Mouse (Mus musculus) stomach, embryonic 15.5 days (tissue): Measurements from ENCODE around the gene Tm4sf4. TPM values are rescaled to one million over a fixed set of nuclear protein-coding genes. Genes with fewer than 3 reads are reported as not detected.

Experiments used
- ATAC-seq: fragments of 200-750 bp; cut with Nextera tagmentation; 2 replicates; pipeline ENCODE4 v1.8.0; 2017; ENCODE audit warnings: low read depth, moderate number of reproducible peaks, moderate TSS enrichment; ENCODE audit not compliant: insufficient read depth, low FRiP score
- H3K27ac ChIP-seq: fragments of 300-500 bp; sonication (generic); 2 replicates; pipeline ENCODE4 v1.5.1; 2015; ENCODE audit warnings: mild to moderate bottlenecking, inconsistent platforms
- H3K27me3 ChIP-seq: fragments of 300-500 bp; sonication (generic); replicated peaks from 2 replicates; pipeline ENCODE4 v1.6.1; 2015; ENCODE audit warnings: inconsistent platforms
- H3K36me3 ChIP-seq: fragments of 300-500 bp; sonication (generic); 2 replicates; pipeline ENCODE4 v1.6.1; 2015; ENCODE audit warnings: inconsistent platforms
- H3K4me1 ChIP-seq: fragments of 300-500 bp; sonication (generic); 2 replicates; pipeline ENCODE4 v1.6.1; 2015; ENCODE audit warnings: inconsistent platforms
- H3K4me2 ChIP-seq: fragments of 300-500 bp; sonication (generic); 2 replicates; pipeline ENCODE4 v1.6.1; 2015; ENCODE audit warnings: mild to moderate bottlenecking, inconsistent platforms
- H3K4me3 ChIP-seq: fragments of 300-500 bp; sonication (generic); replicated peaks from 2 replicates; pipeline ENCODE4 v1.5.1; 2015; ENCODE audit warnings: inconsistent platforms
- H3K9ac ChIP-seq: fragments of 300-500 bp; sonication (generic); 2 replicates; pipeline ENCODE4 v1.6.1; 2015; ENCODE audit warnings: inconsistent platforms
- H3K9me3 ChIP-seq: fragments of 300-500 bp; sonication (generic); 2 replicates; pipeline ENCODE4 v1.6.1; 2016; ENCODE audit warnings: inconsistent platforms
- WGBS: fragments of 180-500 bp; shearing (Covaris S2); methylation state at CpG from one replicate; pipeline ENCODE4 v1.1.7; 2015; 5-methylcytosine and 5-hydroxymethylcytosine counted together
- polyA plus RNA-seq: library from polyadenylated mRNA; unstranded; fragments of >200 nt; fragmentation: Nextera tagmentation; extraction: Ambion mirVana; gene quantifications from 2 replicates; pipeline ENCODE4 v1.2.1, GENCODE M21; 2015

Gene Tm4sf4
- polyA plus RNA-seq, 1 experiment from 2014 or later, result 23.4 TPM

DNA sequence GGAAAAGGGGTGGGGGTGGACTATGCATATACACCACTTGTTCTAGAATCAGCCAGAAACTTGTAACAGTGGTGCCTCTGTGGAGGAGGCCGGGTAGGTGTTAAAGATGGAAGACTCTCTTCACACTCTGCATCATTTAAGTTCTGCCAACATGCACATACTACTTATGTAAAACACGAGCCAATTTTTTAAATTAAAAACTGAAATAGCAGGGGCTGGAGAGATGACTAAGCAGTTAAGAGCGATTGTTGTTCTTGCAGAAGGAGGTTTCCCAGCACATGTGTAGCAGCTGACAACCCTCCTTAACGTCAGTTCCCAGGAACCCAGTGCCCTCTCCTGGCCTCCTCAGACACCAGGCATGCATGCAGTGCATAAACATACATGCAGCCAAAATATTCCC, 55.5 kb downstream of the Tm4sf4 start:
- Histone ChIP-seq H3K36me3 (no peaks in the 10 kb centered on the region), H3K4me1 (no peaks in the 10 kb centered on the region), H3K4me2 (no peak overlapping the region), H3K9me3 (no peaks in the 10 kb centered on the region), H3K9ac (no peak overlapping the region), H3K27ac (no peak overlapping the region), H3K27me3 (no peaks in the 10 kb centered on the region), H3K4me3 (no peak overlapping the region)
- WGBS, result 56% methylated on average over 4 of the region's 4 CpGs
- no peak for ATAC-seq

DNA sequence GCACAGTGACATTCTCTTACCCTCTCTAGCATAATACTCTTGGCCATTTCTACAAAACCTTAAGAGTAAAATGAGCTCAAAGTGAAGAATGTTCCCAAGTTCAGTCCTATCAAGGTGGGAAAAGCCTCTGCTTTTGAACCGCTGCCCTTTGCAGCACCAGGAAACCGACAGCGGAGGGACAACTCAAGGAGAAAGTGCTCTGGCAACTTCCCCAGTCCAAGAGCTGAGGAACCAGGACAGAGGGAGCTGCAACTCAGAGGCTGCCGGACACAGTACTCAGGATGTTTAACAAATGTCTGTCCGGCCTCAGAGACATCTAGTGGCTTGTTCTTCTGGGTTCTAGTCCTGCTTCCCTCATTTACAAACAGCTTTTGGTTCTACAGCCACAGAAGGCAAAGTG, 56.9 kb downstream of the Tm4sf4 start:
- ATAC-seq, result no peak
- no peak overlapping the region for H3K9ac ChIP-seq
- no peak overlapping the region for H3K27ac ChIP-seq
- no peak overlapping the region for H3K4me2 ChIP-seq
- H3K9me3 ChIP-seq, result no peaks in the 10 kb centered on the region
- H3K36me3 ChIP-seq, result no peaks in the 10 kb centered on the region
- peaks cover 1% of the 10 kb centered on the region; the same call in 1 of the 2 replicates for H3K4me1 ChIP-seq
- 79% methylated on average over 5 of the region's 5 CpGs for WGBS
- no peaks in the 10 kb centered on the region for H3K27me3 ChIP-seq
- H3K4me3 ChIP-seq, result no peak overlapping the region

DNA sequence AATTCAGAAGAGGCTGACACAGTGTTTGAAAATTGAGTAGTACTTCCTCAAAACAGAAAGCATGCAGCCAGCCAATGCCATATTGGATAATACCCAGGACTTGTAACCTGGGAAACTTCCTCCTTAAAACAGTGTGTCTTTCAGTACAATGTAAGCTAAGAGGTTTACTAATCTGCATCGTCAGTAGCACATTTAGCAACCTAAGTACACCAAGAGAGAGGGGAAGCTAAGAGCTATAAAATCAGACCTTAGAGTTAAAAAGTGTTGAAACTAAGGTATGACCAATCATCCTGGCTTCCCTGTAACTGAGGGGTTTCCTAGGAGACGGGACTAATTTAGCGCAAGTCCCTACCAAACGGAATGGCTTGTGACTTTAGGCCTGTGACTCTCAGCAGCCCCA, 61.0 kb downstream of the Tm4sf4 start:
- Histone ChIP-seq H3K4me1 (peaks cover 13% of the 10 kb centered on the region; the same call in 1 of the 2 replicates), H3K27me3 (no peaks in the 10 kb centered on the region), H3K4me2 (no peak overlapping the region), H3K36me3 (no peaks in the 10 kb centered on the region), H3K9me3 (no peaks in the 10 kb centered on the region), H3K9ac (no peak overlapping the region), H3K27ac (no peak overlapping the region), H3K4me3 (no peak overlapping the region)
- 85% methylated on average over 4 of the region's 4 CpGs for WGBS
- ATAC-seq, result no peak

DNA sequence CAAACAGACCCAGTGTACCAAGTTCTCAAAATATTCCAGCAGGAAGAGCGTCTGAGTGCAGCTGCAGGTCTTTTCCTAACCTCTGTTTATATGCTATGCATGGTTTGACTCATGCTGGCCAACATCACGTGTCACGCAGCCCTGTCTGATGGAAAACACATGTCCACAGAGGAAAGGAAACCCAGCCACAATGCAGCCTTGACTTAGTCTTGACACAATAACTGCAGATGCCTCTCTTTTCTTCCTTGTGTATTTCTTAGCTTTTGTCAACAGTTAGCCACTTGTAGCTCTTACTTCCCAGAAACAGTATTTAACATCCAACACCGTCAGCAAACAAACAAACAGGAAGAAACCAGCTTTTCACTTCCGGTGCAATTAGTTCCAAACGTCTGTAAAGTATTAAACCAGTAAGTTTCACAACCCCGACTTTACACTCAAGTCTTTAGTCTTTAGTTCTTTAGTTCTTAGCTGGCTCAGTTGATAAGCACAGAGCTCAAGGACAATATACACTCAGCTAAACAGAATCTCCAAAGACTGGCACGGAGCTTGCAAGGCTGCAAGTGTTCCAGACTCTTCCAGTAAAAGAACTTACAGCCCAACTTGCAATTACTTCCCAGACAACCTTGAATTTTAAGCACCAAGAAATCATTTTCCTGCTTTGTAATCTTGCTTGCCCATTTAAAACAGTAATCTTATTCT, 62.5 kb downstream of the Tm4sf4 start:
- Histone ChIP-seq H3K27me3 (no peaks in the 10 kb centered on the region), H3K27ac (peak overlapping the region; percentile 85), H3K4me3 (no peak overlapping the region), H3K4me1 (peaks cover 13% of the 10 kb centered on the region; the same call in 1 of the 2 replicates), H3K36me3 (no peaks in the 10 kb centered on the region), H3K9ac (no peak overlapping the region), H3K4me2 (0 out of 2 replicates have a peak overlapping the region, but pooled peaks have one; percentile 8), H3K9me3 (no peaks in the 10 kb centered on the region)
- WGBS, result 25% methylated on average over 8 of the region's 8 CpGs
- ATAC-seq, result peak; percentile 73; the same call in 1 of the 2 replicates

Other genes starting within 250 kb of the Tm4sf4 start
- gene Tm4sf1, start 123.3 kb upstream of the Tm4sf4 start, polyA plus RNA-seq, result 56.8 and 63.4 TPM in 2 replicates
- gene Wwtr1, start 150.6 kb downstream of the Tm4sf4 start, polyA plus RNA-seq, result 16.9 and 18.9 TPM in 2 replicates
- 66.4 and 85.6 TPM in 2 replicates for gene Commd2, start 226.4 kb downstream of the Tm4sf4 start, polyA plus RNA-seq